Mouse (Mus musculus) 416B (cell line): ENCODE results near the gene Ddx60.

Source experiments
- DNase-seq: peaks from one replicate; pipeline ENCODE4 v3.0.0; 2011; ENCODE audit warnings: low read depth

Gene Ddx60

DNA sequence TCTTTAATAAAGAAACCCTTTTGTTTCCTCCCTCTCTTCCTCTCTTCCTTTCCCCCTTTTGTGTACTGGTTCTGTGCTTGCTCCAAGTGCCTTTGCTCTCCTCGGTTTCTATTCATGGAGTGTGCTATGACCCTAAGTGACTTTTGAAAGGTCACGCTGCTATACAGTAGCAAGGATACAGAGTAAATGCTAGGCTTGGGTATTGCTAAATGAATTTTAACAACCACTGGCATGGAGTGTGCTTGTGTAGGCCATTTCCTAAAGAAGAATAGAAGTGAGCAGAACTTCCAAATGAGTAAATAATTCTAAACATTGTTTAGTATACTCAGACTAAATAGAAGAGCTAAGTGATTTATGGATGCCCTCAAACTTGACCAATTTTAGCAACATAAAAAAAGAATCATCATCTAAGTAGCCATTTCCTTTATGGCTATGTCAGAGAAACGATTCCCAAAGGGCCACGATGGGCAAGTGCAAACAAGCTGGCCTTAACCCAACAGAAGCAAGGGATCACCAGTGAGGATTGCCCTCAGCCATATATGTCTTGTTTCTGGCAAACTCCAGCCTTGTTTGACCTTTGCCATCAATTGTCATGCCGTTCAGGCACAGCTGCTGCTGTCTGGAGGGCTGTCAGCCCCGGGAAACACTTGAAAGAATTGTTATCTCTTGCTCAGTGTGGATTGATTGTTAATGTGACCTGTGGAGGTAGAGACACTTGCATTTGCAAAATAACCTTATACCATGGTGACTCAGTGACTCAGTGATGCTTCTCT lies 58.0 kb downstream of the Ddx60 start:
- no peak for DNase-seq

DNA sequence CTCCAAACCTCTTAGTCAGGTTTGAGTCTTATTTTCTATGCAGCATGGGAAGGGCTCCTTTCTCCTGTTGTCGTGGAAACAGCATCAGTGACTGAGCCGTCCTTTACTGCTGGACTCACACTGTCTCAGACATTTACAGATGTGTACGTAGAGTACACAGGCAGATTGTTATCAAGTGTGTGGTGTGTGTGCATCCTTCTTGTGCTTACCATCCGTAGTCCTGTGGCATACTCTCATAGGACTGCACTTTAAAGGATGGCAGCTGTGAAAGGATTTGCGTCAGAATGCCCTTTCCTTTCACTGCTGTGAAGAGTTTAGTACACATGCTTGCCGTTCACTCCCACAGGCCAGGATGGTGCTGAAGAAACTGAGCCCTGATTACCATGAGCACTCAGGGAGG lies 61.6 kb downstream of the Ddx60 start:
- DNase-seq: no peak

DNA sequence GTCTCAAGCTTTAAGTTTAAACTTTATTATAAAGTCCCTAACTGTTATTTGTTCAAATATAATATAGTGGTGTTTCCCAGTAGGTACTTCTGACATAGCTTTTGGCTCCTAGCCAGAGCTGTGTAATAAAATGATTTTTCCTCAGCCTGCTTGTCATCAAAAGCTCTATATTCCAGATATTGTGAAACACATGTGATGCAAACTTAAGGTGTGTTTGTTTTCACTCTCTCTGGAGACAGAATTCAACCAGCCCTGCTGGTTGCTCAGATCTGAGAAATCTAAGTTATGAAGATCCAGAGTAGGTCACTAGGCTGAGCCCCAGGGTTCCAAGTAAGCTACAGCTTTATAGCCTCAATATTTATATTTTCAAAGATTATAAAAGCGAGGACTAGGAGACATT lies 64.9 kb downstream of the Ddx60 start:
- DNase-seq: no peak

DNA sequence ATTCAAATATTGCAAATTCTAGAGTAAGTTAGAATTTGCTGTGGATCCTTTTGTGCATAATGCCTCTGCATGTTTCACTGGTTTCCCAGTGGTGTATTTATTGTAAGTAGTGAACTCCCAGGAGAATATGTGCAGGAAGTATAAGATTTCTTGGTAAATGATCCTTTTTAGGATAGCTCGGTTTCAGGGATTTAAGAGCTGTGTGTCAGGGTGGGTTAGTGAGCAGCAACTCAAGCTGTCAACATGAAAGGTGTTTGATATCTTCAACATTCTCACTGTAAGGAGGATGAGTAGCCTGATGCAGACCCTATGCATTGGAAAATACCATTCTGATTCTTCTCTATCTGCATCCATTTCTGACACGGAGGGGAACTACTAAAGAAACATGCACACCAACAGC lies 69.2 kb downstream of the Ddx60 start:
- DNase-seq: no peak

DNA sequence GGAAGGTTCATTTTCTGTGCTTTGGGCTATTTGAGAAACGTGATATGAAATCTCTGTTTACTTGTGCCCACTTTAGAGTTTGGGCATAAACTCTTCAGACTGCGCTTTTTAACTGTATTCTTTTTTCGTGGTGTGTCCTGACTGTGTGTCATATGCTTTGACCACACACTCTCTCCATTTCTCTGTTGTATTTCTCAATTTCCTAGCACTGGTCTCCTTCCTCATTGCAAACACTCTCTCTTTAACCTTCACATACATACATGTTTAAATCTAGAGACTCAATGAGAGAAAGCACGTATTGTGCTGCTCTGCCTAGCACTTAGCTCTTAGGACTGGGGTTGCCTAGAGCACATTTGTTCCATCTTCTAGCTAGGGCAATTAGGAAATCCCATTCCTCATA lies 86.3 kb downstream of the Ddx60 start:
- no peak for DNase-seq

DNA sequence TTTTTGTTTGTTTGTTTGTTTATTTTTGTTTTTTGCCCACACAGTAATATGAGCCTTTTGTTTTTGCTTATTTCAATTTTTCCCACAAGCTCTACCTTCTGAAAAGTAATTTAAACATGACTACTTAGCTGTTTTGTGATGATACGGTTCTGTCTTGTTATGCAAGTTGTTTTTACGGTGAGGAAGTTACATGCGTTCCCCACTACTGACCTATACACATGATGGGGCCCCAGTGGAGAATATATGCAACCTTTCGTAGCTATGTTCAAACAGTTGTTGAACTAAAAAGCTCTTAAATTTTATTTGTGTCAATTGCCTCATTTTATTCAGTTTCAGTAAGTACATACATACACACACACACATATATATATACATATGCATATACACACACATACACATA lies 86.7 kb downstream of the Ddx60 start:
- no peak for DNase-seq

DNA sequence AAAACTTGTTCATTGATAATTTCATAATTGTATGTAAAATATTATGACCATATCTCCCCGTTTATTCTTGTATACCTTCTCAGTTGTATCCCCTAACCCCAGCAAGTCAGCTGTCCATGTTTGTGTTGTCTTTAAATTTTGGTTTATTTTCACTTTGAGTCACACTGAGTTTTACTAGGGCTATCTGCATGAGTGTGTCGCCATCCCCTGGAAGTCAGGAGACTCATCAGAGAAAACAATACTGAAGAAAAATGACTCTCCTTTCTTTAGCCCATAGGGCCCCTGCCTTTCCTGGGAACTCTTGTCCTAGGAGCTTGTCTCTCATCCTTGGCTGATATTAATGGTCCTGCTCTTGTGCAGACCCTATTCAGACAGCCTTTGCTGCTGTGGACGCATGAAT lies 106.5 kb downstream of the Ddx60 start:
- no peak for DNase-seq

DNA sequence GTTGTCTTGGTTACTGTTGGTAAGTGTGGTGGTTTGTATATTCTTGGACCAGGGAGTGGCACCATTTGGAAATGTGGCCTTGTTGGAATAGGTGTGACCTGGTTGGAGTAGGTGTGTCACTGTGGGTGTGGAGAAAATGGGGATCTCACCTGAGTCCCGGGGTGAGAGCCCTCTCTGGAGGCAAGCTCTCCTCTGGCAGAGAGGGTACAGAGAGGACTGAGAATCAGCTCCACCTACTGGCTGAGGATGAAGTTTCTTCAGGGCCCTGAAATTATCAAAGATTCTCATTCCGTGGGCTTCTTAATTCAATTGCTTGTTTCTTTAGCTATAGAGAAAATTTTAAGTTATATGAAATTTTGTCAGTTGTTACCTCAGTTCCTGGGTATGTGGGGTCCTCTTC lies 118.9 kb downstream of the Ddx60 start:
- DNase-seq: no peak

DNA sequence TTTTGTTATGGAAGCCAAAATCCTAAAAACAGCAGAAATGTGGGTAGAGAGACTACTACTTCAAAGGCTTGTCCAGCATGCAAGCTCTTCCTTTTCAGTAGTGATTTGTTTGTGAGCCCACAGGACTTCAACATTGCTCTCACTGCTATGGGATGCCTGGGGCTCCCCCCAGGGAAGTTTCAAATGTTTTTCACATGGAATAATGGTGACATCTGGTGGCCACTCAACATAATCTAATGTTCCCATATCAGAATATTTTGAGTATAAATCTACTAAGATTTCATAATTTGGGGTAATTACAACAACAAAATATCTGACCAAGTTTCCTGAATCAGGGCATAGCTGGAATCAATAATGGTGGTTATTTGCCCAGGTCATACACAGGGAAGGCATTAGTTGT lies 132.5 kb downstream of the Ddx60 start:
- peak; percentile 6 for DNase-seq

DNA sequence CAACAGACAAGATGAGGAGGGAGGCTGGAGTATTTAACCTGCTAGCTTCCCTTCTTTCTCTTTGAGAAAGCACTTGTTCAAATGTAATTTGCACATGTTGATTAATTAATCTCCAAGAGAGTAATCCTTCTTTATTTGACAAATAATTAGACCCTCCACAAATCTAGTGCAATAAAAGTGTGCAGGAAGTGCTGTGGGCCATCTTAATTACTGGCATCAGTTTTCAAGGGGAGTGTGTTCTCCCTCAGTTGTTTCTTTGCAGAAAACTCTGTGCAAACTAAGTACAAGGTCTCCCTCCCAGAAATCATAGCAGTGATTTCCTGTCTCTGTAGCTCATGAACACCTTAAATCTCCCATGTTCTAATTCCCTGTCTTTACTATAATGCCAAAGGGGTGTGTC lies 140.4 kb downstream of the Ddx60 start:
- DNase-seq: no peak

DNA sequence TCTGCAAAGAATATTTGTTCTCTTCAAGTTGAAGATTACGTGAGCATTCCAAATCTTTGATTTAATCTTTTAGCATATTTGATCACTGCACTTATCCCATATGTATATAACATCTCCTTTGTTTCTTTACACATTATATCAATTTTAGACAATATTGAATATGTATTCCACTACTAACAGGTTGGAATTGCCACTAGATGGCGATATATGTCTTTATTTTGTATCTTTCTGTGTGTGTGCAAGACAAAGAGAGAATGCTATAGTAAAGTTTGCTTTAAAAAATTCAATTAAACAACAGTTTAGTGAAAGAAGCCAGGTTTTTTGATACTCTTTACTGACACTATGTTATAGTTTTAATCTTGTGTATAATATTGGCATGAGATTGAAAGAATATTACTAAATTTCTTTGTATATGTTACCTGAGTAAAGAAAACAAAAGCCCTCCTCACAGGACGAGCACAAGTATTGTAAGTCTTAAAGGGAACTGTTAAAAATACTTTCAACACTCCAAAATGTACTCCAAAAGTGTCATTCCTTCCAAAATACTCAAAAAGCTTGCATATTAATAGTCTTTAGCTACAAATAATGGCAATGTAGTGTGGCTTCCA lies 152.4 kb downstream of the Ddx60 start:
- DNase-seq: peak; percentile 61

DNA sequence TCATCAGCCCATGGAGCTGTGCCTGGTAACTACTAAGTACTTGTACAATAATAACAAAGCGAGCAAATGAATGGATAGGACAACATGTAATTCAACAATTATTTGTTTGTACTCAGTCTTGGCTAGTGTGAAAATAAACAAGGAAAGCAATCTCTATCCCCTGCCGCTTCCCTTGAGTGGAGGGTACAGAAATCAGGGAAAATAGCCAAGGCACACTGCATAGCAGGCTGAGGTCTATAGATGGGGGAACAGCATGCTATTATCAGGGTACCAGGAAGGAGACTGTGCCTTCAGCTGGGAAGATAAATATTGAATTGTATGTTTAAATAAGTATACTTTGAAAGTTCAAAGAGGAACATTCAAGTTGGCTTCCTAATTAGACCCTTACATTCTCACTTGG lies 153.9 kb downstream of the Ddx60 start:
- DNase-seq: no peak
